Mouse (Mus musculus) gastrocnemius, postnatal 4 days (tissue): ENCODE results near the gene Afdn. TPM values are rescaled to one million over a fixed set of nuclear protein-coding genes. Genes with fewer than 3 reads are reported as not detected.

Experiments used
- DNase-seq, 2 experiments: peaks; one replicate each; pipeline ENCODE4 v3.0.0; 2021 to 2022; ENCODE audit warnings: low spot score in 2 of 2, mixed read lengths in 2 of 2
- total RNA-seq, 2 experiments: library from RNA; stranded (reverse); gene quantifications; 2 replicates each; pipeline ENCODE4 v1.2.3; 2021

Gene Afdn
- total RNA-seq, 2 experiments from 2014 or later = 82.2 to 87.1 TPM

DNA sequence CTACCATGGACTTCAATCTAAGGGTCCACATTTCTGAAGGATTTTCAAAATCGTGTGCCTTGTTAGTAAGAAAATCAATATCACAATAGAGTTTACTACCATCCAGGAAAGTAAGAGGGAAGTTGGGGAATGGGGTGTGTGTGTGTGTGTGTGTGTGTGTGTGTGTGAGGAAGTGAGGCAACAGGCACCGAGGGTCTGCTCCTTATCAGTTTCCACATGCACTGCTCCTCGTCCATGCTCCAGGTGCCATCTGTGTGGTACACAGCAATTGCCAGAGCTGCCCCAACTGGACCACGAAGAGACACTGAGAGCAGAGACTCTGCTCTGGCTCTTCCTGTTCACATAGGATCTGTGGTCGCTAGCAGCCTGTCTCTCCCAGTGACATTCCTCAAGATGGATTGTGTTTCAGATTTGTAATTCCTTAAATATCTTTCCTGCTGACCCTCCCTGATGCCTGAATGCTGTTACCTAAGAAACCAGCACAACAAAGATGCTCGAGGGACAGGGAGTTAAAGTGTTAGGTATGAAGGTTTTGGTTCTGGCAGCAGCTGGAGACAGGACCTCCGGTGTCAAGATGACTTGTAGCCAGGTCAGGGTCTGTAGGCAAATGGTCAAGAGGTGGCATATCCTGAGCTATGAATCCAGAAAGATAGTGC is 22.1 kb upstream of the Afdn start:
- no peak for DNase-seq

GRCm38 (mm10) chr17:13738916-13739315 is 21.4 kb upstream of the Afdn start:
- DNase-seq = no peak

DNA sequence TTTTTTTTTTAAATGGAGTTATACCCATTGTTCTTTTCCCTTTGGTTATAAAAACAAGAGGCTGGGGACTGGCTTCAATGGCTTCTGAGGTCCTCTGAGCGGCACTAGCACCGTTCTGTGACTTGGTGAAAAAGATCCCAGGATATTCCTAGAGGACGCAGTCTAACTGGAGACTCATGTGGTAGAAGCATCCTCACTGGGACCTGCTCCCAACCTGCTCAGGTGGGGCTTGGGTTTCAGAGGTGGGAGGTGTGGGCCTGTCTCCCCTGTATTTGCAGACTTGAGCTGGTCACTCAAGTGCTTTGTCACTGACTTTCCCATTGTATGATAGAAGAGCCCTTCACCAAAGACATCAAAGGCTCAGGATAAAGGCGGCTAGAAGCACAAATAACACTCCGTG is 20.4 kb upstream of the Afdn start:
- no peak for DNase-seq

GRCm38 (mm10) chr17:13740796-13741195 is 19.5 kb upstream of the Afdn start:
- no peak for DNase-seq

GRCm38 (mm10) chr17:13741611-13742010 is 18.7 kb upstream of the Afdn start:
- no peak for DNase-seq

DNA sequence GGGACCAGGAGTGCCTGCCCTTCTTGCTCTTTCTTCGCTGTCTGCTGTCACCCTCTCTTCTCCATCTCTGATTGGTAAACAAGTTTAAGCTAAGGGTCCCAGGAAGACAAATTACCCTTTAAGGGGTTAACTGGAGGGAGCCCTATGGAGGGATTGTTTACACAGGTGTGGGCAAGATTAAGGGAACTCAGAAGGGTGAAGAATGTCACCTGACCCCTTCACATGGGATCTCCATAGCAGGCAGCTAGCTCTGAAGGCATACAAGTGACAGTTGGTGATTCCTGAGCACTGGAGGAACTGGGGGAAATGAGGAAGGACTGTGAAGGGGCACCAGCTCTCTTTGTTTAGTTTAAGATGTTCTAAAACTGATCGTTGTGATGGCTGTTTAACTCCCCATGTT is 18.0 kb upstream of the Afdn start:
- DNase-seq = no peak

GRCm38 (mm10) chr17:13742941-13743708 is 17.2 kb upstream of the Afdn start:
- DNase-seq = no peak

DNA sequence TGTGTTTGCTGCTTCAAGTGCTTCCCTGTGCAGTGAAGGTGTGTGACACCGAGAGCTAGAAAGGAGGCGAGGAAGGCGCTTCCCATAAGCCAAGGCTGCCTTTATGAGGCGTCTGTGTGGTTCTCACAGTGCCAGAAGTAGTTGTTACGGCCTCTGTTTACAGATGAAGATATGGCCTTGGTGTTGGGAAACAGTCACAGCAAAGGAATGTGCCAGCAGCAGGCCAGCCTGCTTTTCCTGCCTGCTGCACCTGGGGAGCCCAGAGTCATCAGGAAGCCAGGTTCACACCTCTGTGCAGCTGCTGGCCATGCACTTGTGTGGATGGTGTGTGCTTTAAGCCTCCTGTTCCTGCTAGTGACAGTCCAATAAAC is 16.6 kb upstream of the Afdn start:
- DNase-seq = no peak

DNA sequence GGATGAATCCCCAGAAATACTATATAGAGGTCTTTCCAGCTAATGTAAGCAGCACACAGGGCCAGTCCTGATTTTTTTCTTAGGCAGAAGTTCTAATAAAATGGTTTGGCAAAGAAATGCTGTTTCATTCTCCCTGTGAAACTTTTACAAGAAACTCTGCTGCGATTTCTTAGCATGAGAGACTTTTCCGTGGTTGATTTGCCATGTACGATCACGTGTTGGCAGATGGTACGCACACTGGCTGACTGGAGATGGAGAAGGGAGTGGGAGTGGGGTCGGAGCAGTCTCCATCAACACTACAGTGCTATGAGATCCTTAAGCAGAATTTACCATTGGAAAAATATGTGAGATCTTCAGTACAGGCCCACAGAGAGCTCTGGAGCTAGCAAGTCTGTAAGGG is 16.1 kb upstream of the Afdn start:
- no peak for DNase-seq

- peak in 1 of 2 experiments; percentile 36 for DNase-seq
These were observed 15.5 kb upstream of the Afdn start for GRCm38 (mm10) chr17:13744824-13745223.

- no peak for DNase-seq
These were observed 15.0 kb upstream of the Afdn start for GRCm38 (mm10) chr17:13745373-13745772.

DNA sequence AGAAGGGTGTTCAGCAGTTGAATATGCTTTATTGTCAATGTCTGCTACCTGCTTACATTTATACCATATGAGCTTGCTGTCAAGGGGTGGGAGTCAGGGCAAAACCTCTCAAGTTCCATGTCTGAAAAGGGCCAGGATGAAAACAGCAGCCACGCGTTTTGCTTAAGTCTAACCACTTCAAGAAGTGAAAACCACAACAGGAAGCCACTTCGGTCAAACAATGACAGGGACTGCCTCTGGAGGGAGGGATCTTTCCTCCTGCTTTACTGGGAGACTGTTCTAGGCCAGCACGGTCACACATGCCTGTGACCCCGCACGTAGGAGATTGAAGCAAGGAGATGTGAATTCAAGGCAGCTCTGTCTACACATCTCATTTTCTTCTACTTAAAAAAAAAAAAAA is 14.0 kb upstream of the Afdn start:
- no peak for DNase-seq

DNA sequence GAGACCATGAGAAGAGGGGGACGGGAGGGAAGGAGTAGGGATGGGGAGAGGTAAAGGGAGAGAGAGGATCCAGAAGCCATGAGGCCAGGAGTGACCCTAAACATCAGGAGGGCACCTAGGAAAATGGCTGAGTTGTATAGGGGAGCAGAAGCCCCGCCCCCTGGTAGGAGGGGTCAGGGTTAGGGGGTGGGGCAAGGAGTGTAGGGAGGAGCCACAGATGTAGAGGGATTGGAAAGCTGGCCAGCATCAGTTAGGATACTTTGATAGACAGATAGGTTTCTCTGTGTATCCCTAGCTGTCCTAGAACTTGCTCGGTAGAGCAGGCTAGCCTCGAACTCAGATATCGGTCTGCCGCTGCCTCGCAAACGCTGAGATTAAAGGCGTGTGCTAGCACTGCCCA is 12.7 kb upstream of the Afdn start:
- DNase-seq = no peak

DNA sequence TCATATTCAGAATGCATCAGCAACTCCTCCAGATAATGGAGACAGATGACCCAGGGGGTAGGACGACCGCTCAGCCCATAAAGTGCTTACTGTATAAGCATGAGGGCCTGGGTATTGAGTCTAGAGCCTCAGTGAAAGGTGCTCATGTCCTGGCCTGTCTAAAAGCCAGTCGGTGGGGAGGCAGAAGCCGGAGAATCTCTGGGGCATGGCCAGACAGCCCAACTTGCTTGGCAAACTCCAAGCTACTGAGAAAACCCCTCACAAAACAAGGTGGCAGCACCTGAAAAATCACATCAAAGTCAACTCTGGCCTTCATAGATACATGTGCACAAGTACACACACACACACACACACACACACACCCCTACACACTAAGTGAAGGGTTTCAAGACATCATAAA is 11.3 kb upstream of the Afdn start:
- DNase-seq = no peak

- no peak for DNase-seq
These were observed 6.4 kb upstream of the Afdn start for GRCm38 (mm10) chr17:13753918-13754317.

GRCm38 (mm10) chr17:13754940-13755339 is 5.4 kb upstream of the Afdn start:
- no peak for DNase-seq

DNA sequence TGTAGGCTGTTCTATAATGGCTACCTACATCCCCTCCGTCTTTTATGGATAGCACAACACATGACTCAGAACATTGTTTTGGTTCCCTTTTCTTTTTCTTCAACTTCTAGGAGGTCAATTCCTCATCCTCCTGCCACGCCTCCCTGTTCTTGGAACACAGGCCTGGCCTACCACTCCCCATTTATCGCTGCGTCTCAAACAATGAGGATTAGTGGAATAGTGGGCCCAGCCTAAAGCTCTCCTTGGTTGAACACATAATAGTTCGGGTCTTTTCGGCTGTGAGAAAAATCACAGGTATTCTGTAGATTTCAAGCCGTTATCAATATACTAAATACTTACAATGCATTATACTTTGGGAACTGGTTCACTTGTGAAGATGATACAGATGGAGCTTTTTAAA is 1.8 kb upstream of the Afdn start:
- DNase-seq = no peak

DNA sequence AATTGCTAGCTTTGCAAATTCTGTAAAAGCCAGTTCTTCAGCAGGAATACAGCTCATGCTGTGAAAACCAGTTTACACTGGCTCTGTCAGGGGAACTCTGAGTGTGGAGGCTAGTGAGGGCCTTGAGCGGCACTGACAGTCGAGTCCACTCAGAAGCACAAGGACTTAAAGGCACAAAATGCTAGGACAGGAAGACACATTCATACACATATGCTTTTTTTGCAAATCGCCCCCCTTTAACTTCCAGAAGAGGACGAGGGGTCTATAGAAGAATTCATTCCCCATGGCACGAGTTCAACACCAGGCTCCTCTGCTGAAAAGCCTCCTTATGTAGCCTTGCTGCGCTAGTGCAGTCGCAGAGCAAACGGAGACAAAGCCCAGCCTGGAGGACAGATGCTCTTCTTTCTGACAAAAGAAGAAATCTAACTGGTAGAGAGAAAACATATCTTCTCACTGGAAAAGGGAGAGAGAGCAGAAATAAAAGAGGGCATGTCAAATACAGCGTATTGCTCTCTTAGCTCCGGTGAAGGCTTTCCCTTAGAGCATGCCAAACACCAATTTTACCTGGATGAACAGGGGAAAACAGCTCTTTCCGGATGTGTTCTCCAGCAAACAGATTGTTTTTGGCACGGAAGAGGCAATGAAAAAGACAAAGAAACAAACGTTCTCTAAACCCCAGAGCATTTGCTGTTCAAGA is 1.0 kb upstream of the Afdn start:
- DNase-seq = no peak

GRCm38 (mm10) chr17:13760675-13761178 is 388 bp downstream of the Afdn start:
- no peak for DNase-seq

DNA sequence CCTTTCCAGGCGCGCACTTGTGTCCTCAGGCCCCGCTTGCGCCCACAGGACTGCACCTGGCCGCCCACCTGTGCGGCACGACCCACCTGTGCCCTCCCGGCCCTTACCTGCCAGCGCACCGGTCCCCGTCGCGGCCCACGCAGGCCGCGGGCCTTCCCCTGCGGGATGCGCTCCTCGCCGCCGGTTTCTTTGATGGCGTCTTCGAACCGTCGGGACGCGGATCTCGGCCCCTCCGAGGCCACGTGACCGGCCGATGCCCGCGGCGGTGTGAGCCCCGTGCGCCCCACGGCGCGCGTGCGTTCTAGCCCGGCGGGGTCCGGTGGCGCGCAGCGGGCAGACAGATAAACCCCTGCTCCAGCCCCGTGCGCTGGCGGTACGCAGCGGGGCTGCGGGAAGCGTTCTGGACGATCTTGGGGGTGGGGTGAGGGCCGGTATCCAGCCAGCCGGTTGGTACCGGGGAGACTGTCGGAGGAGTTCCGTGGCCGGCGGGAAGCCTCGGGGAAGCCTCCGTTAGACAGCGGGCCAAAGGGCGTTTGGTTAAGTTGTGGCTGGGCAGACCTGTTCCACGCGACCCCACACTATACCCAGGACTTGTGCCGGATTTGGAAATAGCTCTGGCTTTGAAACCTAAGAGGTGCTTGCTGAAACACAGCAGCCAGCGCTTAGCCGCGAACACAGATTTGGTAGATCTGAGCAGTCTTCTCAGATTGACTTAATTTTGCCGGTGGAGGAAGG is 1.0 kb downstream of the Afdn start, which contains the start of gene Tcte2:
TSS of gene Tcte2 (minus strand) at position 647 of the 735 bp plus-strand sequence.
- peak in 1 of 2 experiments; percentile 20 for DNase-seq

- DNase-seq = no peak
These were observed 3.5 kb downstream of the Afdn start for GRCm38 (mm10) chr17:13763819-13764218.
